Mouse (Mus musculus) ES-E14 (cell line): ENCODE data around the gene Tmem189. TPM values are rescaled to one million over a fixed set of nuclear protein-coding genes. Genes with fewer than 3 reads are reported as not detected.

Source experiments
- DNase-seq: peaks from one replicate; pipeline ENCODE4 v3.0.0-alpha.2; 2013; ENCODE audit warnings: low read depth, low spot score
- H3K27ac ChIP-seq: 2 replicates; pipeline ENCODE4 v1.5.1; 2012; ENCODE audit warnings: low read depth, mild to moderate bottlenecking, low read length, moderate library complexity, mixed read lengths; ENCODE audit not compliant: poor library complexity, insufficient read depth, severe bottlenecking
- H3K36me3 ChIP-seq: 2 replicates; pipeline ENCODE4 v1.6.1; 2012; ENCODE audit warnings: mild to moderate bottlenecking, low read length, moderate library complexity, mixed read lengths; ENCODE audit not compliant: control insufficient read depth, poor library complexity, insufficient read depth, severe bottlenecking
- H3K4me1 ChIP-seq, 2 experiments: fragments of 150-350 bp in 1 of 2; sonication (generic) in 1 of 2; 2 replicates each; pipeline ENCODE4 v1.6.1; 2012; ENCODE audit warnings: low read length in 2 of 2, mild to moderate bottlenecking in 1 of 2, mixed read lengths in 1 of 2; ENCODE audit not compliant: control insufficient read depth in 2 of 2, insufficient read depth in 2 of 2, poor library complexity in 1 of 2
- H3K4me3 ChIP-seq, 2 experiments: fragments of 150-350 bp in 1 of 2; sonication (generic) in 1 of 2; 2 replicates each; pipeline ENCODE4 v1.5.1; 2012; ENCODE audit warnings: low read length in 2 of 2, low read depth in 1 of 2, mild to moderate bottlenecking in 1 of 2, mixed read lengths in 1 of 2; ENCODE audit not compliant: insufficient read depth in 1 of 2, poor library complexity in 1 of 2, severe bottlenecking in 1 of 2
- H3K9ac ChIP-seq: 2 replicates; pipeline ENCODE4 v1.6.1; 2012; ENCODE audit warnings: low read depth, mild to moderate bottlenecking, low read length, mixed read lengths; ENCODE audit not compliant: poor library complexity, insufficient read depth, severe bottlenecking
- H3K9me3 ChIP-seq: fragments of 150-350 bp; sonication (generic); 2 replicates; pipeline ENCODE4 v1.6.1; 2012; ENCODE audit warnings: low read depth, mild to moderate bottlenecking, low read length; ENCODE audit not compliant: control insufficient read depth, insufficient read depth
- CHD2 ChIP-seq: IDR thresholded peaks from 2 replicates; pipeline ENCODE4 v1.6.1; 2014; ENCODE audit warnings: mild to moderate bottlenecking, low read depth, low read length, inconsistent platforms
- HCFC1 ChIP-seq: IDR thresholded peaks from 2 replicates; pipeline ENCODE4 v1.6.1; 2012; ENCODE audit warnings: low read length, inconsistent platforms, borderline replicate concordance; ENCODE audit not compliant: insufficient read depth
- MAFK ChIP-seq: IDR thresholded peaks from 2 replicates; pipeline ENCODE4 v1.6.1; 2014; ENCODE audit warnings: mild to moderate bottlenecking, low read depth, low read length, inconsistent platforms; ENCODE audit not compliant: insufficient read depth
- ZC3H11A ChIP-seq: IDR thresholded peaks from 2 replicates; pipeline ENCODE4 v1.6.1; 2012; ENCODE audit warnings: low read depth, mild to moderate bottlenecking, inconsistent platforms, low read length, borderline replicate concordance
- ZNF384 ChIP-seq: IDR thresholded peaks from 2 replicates; pipeline ENCODE4 v1.6.1; 2012; ENCODE audit warnings: low read depth, low read length, inconsistent platforms
- in situ Hi-C, 2 experiments: fragments of 600-800 bp; cut with MboI; formaldehyde crosslinking; loops; one replicate each; pipeline ENCODE4 v1.15.1; 2025; ENCODE audit warnings: low sequenced_read_pairs in 2 of 2, inconsistent platforms in 1 of 2; ENCODE audit not compliant: unreplicated experiment in 2 of 2
- total RNA-seq: library from RNA; depleted of rRNA; stranded (reverse); fragments of 300-350 nt; gene quantifications from 2 replicates; pipeline ENCODE4 v1.2.3, GENCODE M21; 2012

Tmem189 gene
- total RNA-seq, 1 experiment: 43.7 TPM

DNA sequence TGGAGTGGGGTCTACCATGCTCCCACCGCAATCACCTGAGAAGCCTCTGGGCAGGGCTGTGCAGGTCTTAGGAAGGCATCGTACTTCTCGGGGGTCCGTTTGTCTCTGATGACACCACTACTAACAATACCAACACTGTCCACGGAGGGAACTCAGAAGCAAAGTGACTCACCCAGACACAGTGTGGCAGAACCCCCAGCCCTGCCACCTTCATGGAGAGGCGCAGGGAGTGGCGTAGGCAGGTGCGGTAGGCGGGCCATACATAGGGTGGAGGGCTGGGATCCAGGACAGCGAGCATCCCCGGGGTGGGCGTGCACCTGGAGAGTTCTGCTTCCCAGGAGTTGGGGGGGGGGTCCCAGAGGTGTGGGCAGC, 1.5 kb downstream of the Tmem189 start:
- Histone ChIP-seq H3K9me3 (no peaks in the 10 kb centered on the region), H3K27ac (no peak overlapping the region), H3K36me3 (no peaks in the 10 kb centered on the region; the same call in 1 of the 2 replicates), H3K9ac (peak overlapping the region; percentile 89), H3K4me3 (peak overlapping the region; percentile 73 to 78; a peak in 3 of 4 replicates), H3K4me1 (peaks cover 0 to 11% of the 10 kb centered on the region in 2 experiments; a peak in 1 of 4 replicates)
- no peak for TF ChIP-seq CHD2
- TF ChIP-seq ZNF384: no peak
- no peak for TF ChIP-seq HCFC1
- no peak for DNase-seq
- in situ Hi-C loops: loop anchor here (5.0 kb wide), 1 partner anchor 209 kb away; no protein-coding TSS in a partner anchor

DNA sequence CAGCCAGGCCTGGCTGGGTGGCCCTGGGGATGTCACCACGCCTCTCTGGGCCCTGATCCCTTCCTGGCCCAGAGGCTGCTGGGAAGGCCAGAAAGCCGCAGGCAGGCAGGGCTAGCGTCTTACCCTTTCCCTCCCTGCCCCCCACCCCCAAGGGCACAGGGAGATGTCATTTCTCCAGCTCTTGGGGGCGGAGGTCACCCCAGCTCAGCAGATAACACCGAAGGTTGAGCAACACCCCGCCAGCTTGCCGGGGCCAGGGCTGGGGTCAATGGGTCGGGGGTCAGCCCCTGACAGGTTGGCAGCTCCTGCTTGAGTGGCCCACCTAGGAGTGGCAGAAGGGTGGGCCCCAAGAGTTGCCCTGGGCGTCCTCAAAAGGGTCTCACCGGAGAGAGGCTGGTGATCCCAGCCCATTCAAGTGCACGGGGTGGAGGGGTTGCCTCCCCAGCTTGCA, 1.9 kb downstream of the Tmem189 start:
- H3K9ac ChIP-seq: no peak overlapping the region
- H3K4me1 ChIP-seq: peaks cover 0 to 11% of the 10 kb centered on the region in 2 experiments; a peak in 1 of 4 replicates
- DNase-seq: no peak
- H3K36me3 ChIP-seq: no peaks in the 10 kb centered on the region; the same call in 1 of the 2 replicates
- no peak overlapping the region for H3K27ac ChIP-seq
- H3K4me3 ChIP-seq: no peak overlapping the region; a peak in 1 of 4 replicates
- no peak for TF ChIP-seq HCFC1
- no peak for TF ChIP-seq MAFK
- TF ChIP-seq ZNF384: no peak
- TF ChIP-seq ZC3H11A: no peak
- no peak for TF ChIP-seq CHD2
- no peaks in the 10 kb centered on the region for H3K9me3 ChIP-seq
- in situ Hi-C loops: loop anchor here (5.0 kb wide), 1 partner anchor 210 kb away; no protein-coding TSS in a partner anchor

DNA sequence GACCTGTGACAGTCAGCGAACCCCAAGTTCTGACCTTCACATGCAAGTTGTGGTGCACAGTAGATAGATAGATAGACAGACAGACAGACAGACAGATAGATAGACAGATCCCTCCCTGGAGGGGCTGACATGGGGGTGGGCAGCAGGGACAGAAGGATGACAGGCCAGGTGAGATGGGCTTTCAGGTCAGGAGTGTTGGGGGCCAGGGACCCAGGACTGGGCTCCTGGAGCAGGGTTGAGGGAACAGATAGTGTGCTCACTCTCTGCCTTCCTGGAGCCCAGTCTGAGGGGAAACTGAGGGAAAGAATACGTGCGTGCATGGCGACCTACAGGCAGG, 2.4 kb downstream of the Tmem189 start:
- Histone ChIP-seq H3K9ac (no peak overlapping the region), H3K4me1 (peaks cover 0 to 11% of the 10 kb centered on the region in 2 experiments; a peak in 1 of 4 replicates), H3K27ac (no peak overlapping the region), H3K36me3 (no peaks in the 10 kb centered on the region; the same call in 1 of the 2 replicates), H3K9me3 (no peaks in the 10 kb centered on the region), H3K4me3 (no peak overlapping the region)
- in situ Hi-C loops: loop anchor here (5.0 kb wide), 1 partner anchor 210 kb away; no protein-coding TSS in a partner anchor
- no peak for DNase-seq
- TF ChIP-seq MAFK (no peak), ZC3H11A (no peak), HCFC1 (no peak), CHD2 (no peak), ZNF384 (no peak)

DNA sequence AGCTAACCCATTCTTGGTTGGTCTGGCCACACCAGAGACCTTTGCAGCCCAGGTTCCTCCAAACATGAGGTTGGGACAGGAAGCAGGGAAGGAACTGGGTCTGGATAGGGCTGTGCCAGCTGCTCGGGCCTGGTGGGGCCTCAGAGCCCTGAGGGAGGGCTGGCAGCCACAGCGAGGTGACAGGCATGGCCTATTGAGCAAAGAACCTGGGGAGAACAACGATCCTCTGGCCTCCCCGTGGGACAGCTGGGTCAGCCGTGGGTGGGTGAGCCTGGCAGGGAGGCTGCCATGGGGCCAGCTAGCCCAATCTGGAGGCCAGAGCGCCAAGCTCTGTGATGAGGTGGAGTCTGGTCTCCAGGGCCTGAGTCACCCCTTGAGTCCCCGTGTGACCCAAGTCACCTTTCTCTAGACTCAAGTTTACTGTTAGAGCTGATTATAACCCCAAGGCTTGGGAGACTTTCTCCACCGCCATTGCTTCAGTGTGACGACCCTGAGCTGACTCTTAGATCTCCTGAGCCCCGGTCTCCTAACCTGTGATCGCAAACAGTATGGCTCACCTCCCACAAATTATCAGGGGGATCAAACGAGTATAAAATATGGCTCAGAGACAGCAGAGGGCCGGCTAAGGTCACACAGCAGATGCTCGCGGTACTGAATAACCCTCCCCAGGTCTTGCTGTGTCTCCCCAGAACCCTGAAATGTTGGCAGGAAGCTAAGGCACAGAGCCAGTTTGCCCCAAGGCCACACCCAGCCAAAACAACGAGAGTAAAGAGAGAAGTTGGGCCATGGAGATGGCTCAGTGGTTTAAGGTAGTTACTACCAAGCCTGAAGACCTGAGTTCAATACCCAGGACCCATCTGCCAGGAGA, 3.0 kb downstream of the Tmem189 start:
- Histone ChIP-seq H3K9me3 (no peaks in the 10 kb centered on the region), H3K9ac (no peak overlapping the region), H3K4me1 (peaks cover 0 to 11% of the 10 kb centered on the region in 2 experiments; a peak in 1 of 4 replicates), H3K4me3 (no peak overlapping the region), H3K27ac (no peak overlapping the region), H3K36me3 (no peaks in the 10 kb centered on the region; the same call in 1 of the 2 replicates)
- no peak for DNase-seq
- in situ Hi-C loops: loop anchor here (5.0 kb wide), 1 partner anchor 211 kb away; no protein-coding TSS in a partner anchor
- TF ChIP-seq MAFK: no peak
- TF ChIP-seq ZNF384: no peak
- TF ChIP-seq HCFC1: no peak
- no peak for TF ChIP-seq ZC3H11A
- TF ChIP-seq CHD2: no peak
